Mouse (Mus musculus) heart, embryonic 14.5 days (tissue): ENCODE data around the gene Sept9. TPM values are rescaled to one million over a fixed set of nuclear protein-coding genes. Genes with fewer than 3 reads are reported as not detected.

ENCODE experiments used
- ATAC-seq: fragments of 200-750 bp; cut with Nextera tagmentation; 2 replicates; pipeline ENCODE4 v1.8.0; 2017; ENCODE audit warnings: low read depth, moderate TSS enrichment; ENCODE audit not compliant: insufficient number of reproducible peaks, insufficient read depth, low FRiP score
- H3K27ac ChIP-seq, 2 experiments: fragments of 200-500 bp in 1 of 2; fragments of 300-500 bp in 1 of 2; sonication (generic) in 1 of 2; replicated peaks in 1 of 2; 2 replicates each; pipeline ENCODE4 v1.5.1; 2012 to 2014; ENCODE audit warnings: low read depth in 2 of 2, low read length in 2 of 2, control low read depth in 1 of 2, mild to moderate bottlenecking in 1 of 2, mixed read lengths in 1 of 2; ENCODE audit not compliant: control insufficient read depth in 1 of 2, insufficient read depth in 1 of 2
- H3K27me3 ChIP-seq: fragments of 300-500 bp; sonication (generic); 2 replicates; pipeline ENCODE4 v1.6.1; 2014; ENCODE audit warnings: mild to moderate bottlenecking, low read length, control low read depth; ENCODE audit not compliant: control insufficient read depth, insufficient read depth
- H3K36me3 ChIP-seq: fragments of 300-500 bp; sonication (generic); 2 replicates; pipeline ENCODE4 v1.6.1; 2014; ENCODE audit warnings: mild to moderate bottlenecking, control low read depth, low read length, mixed read lengths; ENCODE audit not compliant: control insufficient read depth, insufficient read depth
- H3K4me1 ChIP-seq, 2 experiments: fragments of 200-500 bp in 1 of 2; fragments of 300-500 bp in 1 of 2; sonication (generic) in 1 of 2; 2 replicates each; pipeline ENCODE4 v1.6.1; 2012 to 2014; ENCODE audit warnings: low read length in 2 of 2, control low read depth in 1 of 2, mixed read lengths in 1 of 2; ENCODE audit not compliant: control insufficient read depth in 2 of 2, insufficient read depth in 2 of 2
- H3K4me2 ChIP-seq: fragments of 300-500 bp; sonication (generic); 2 replicates; pipeline ENCODE4 v1.6.1; 2014; ENCODE audit warnings: mild to moderate bottlenecking, low read length
- H3K4me3 ChIP-seq, 2 experiments: fragments of 200-500 bp in 1 of 2; fragments of 300-500 bp in 1 of 2; sonication (generic) in 1 of 2; 2 replicates each; pipeline ENCODE4 v1.5.1; 2012 to 2014; ENCODE audit warnings: low read length in 2 of 2, mild to moderate bottlenecking in 2 of 2, control low read depth in 1 of 2, low read depth in 1 of 2, moderate library complexity in 1 of 2; ENCODE audit not compliant: control insufficient read depth in 1 of 2, insufficient read depth in 1 of 2
- H3K9ac ChIP-seq: fragments of 300-500 bp; sonication (generic); 2 replicates; pipeline ENCODE4 v1.6.1; 2014; ENCODE audit warnings: mild to moderate bottlenecking, low read length
- H3K9me3 ChIP-seq: fragments of 300-500 bp; sonication (generic); 2 replicates; pipeline ENCODE4 v1.6.1; 2016; ENCODE audit warnings: low read length, control low read depth; ENCODE audit not compliant: control insufficient read depth
- WGBS: fragments of 180-500 bp; shearing (Covaris S2); extraction: QIAGEN DNeasy Blood & Tissue Kit; methylation state at CpG from one replicate; pipeline ENCODE4 v1.1.7; 2014; 5-methylcytosine and 5-hydroxymethylcytosine counted together
- polyA plus RNA-seq: library from polyadenylated mRNA; unstranded; fragments of >200 nt; fragmentation: Nextera tagmentation; extraction: Ambion mirVana; gene quantifications from 2 replicates; pipeline ENCODE4 v1.2.1, GENCODE M21; 2014

Sept9 gene
- polyA plus RNA-seq, 1 experiment from 2014 or later: 51.8 TPM

GRCm38 (mm10) chr11:117370262-117370850, 170.9 kb downstream of the Sept9 start:
- 41% methylated on average over 5 of the region's 5 CpGs for WGBS
- Histone ChIP-seq H3K9me3 (no peaks in the 10 kb centered on the region), H3K9ac (no peak overlapping the region), H3K4me3 (no peak overlapping the region), H3K36me3 (no peaks in the 10 kb centered on the region), H3K27ac (no peak overlapping the region), H3K4me2 (no peak overlapping the region), H3K27me3 (peaks cover 5% of the 10 kb centered on the region; the same call in 1 of the 2 replicates), H3K4me1 (peaks cover 2 to 6% of the 10 kb centered on the region in 2 experiments; a peak in 3 of 4 replicates)
- ATAC-seq: no peak

- H3K36me3 ChIP-seq: no peaks in the 10 kb centered on the region
- H3K27ac ChIP-seq: no peak overlapping the region
- no peak overlapping the region for H3K4me3 ChIP-seq
- peaks cover 2 to 6% of the 10 kb centered on the region in 2 experiments; a peak in 3 of 4 replicates for H3K4me1 ChIP-seq
- H3K27me3 ChIP-seq: peaks cover 5% of the 10 kb centered on the region; the same call in 1 of the 2 replicates
- 89% methylated on average over 10 of the region's 10 CpGs for WGBS
- no peak overlapping the region for H3K9ac ChIP-seq
- H3K4me2 ChIP-seq: no peak overlapping the region
- no peaks in the 10 kb centered on the region for H3K9me3 ChIP-seq
- no peak for ATAC-seq
These were observed 173.1 kb downstream of the Sept9 start for GRCm38 (mm10) chr11:117372537-117372936.

GRCm38 (mm10) chr11:117373195-117373594, 173.7 kb downstream of the Sept9 start:
- Histone ChIP-seq H3K9ac (no peak overlapping the region), H3K27ac (no peak overlapping the region), H3K27me3 (peaks cover 5% of the 10 kb centered on the region; the same call in 1 of the 2 replicates), H3K4me3 (no peak overlapping the region), H3K4me2 (no peak overlapping the region), H3K9me3 (no peaks in the 10 kb centered on the region), H3K4me1 (peaks cover 2 to 6% of the 10 kb centered on the region in 2 experiments; a peak in 3 of 4 replicates), H3K36me3 (no peaks in the 10 kb centered on the region)
- 71% methylated on average over 20 of the region's 20 CpGs for WGBS
- ATAC-seq: no peak

GRCm38 (mm10) chr11:117373870-117374269, 174.4 kb downstream of the Sept9 start:
- H3K27me3 ChIP-seq: peaks cover 5% of the 10 kb centered on the region; the same call in 1 of the 2 replicates
- no peak overlapping the region for H3K27ac ChIP-seq
- 49% methylated on average over 4 of the region's 4 CpGs for WGBS
- H3K36me3 ChIP-seq: no peaks in the 10 kb centered on the region
- H3K4me1 ChIP-seq: peaks cover 2 to 6% of the 10 kb centered on the region in 2 experiments; a peak in 3 of 4 replicates
- H3K9me3 ChIP-seq: no peaks in the 10 kb centered on the region
- H3K4me3 ChIP-seq: no peak overlapping the region
- no peak overlapping the region for H3K9ac ChIP-seq
- H3K4me2 ChIP-seq: no peak overlapping the region
- ATAC-seq: no peak

GRCm38 (mm10) chr11:117374288-117374687, 174.8 kb downstream of the Sept9 start:
- Histone ChIP-seq H3K36me3 (no peaks in the 10 kb centered on the region), H3K9ac (no peak overlapping the region), H3K9me3 (no peaks in the 10 kb centered on the region), H3K4me3 (no peak overlapping the region), H3K4me1 (peaks cover 2 to 6% of the 10 kb centered on the region in 2 experiments; a peak in 3 of 4 replicates), H3K4me2 (no peak overlapping the region), H3K27ac (no peak overlapping the region), H3K27me3 (peaks cover 5% of the 10 kb centered on the region; the same call in 1 of the 2 replicates)
- WGBS: 52% methylated on average over 7 of the region's 7 CpGs
- ATAC-seq: no peak

GRCm38 (mm10) chr11:117379774-117380173, 180.3 kb downstream of the Sept9 start:
- no peak overlapping the region for H3K4me2 ChIP-seq
- H3K27me3 ChIP-seq: peaks cover 5% of the 10 kb centered on the region; the same call in 1 of the 2 replicates
- no peaks in the 10 kb centered on the region for H3K9me3 ChIP-seq
- H3K4me3 ChIP-seq: no peak overlapping the region
- ATAC-seq: no peak
- H3K36me3 ChIP-seq: no peaks in the 10 kb centered on the region
- 80% methylated on average over 5 of the region's 5 CpGs for WGBS
- no peak overlapping the region for H3K27ac ChIP-seq
- no peak overlapping the region for H3K9ac ChIP-seq
- H3K4me1 ChIP-seq: peaks cover 7 to 8% of the 10 kb centered on the region in 2 experiments

GRCm38 (mm10) chr11:117384235-117384634, 184.8 kb downstream of the Sept9 start:
- Histone ChIP-seq H3K4me1 (peaks cover 8 to 11% of the 10 kb centered on the region in 2 experiments), H3K27me3 (0 out of 2 replicates have a peak, but pooled peaks cover 4% of the 10 kb centered on the region), H3K4me2 (peak overlapping the region; percentile 46), H3K9me3 (no peaks in the 10 kb centered on the region), H3K9ac (no peak overlapping the region), H3K4me3 (no peak overlapping the region), H3K36me3 (no peaks in the 10 kb centered on the region), H3K27ac (no peak overlapping the region)
- WGBS: 5% methylated on average over 9 of the region's 9 CpGs
- peak; percentile 19; the same call in 1 of the 2 replicates for ATAC-seq
